In genomic region chr5:110780761-110781528, GRCm38 (mm10) we compare ENCODE assay signal across 8 mouse cellular contexts. TPM values are rescaled to one million over a fixed set of nuclear protein-coding genes. Genes with fewer than 3 reads are reported as not detected.
DNase-seq lines count a peak whose midpoint lies in the region; ATAC-seq lines count a peak whose summit lies in the region.

No protein-coding gene starts in this region.

- peaks cover 4% of the 10 kb centered on the region for H3K36me3 ChIP-seq in neural tube, embryonic 11.5 days (ENCODE audit: control insufficient read depth, insufficient read depth, low read length)
- H3K36me3 ChIP-seq in embryonic facial prominence, embryonic 12.5 days, result peaks cover 42% of the 10 kb centered on the region
- peaks cover 37% of the 10 kb centered on the region for H3K36me3 ChIP-seq in intestine, embryonic 14.5 days (ENCODE audit: control insufficient read depth, insufficient read depth, low read length)
- H3K36me3 ChIP-seq in midbrain, embryonic 12.5 days, result peaks cover 39% of the 10 kb centered on the region

- peak overlapping the region; percentile 81 for H3K9ac ChIP-seq in neural tube, embryonic 11.5 days (ENCODE audit: low read length)
- H3K9ac ChIP-seq in embryonic facial prominence, embryonic 12.5 days, result peak overlapping the region; percentile 83
- H3K9ac ChIP-seq in intestine, embryonic 14.5 days (ENCODE audit: low read length), result peak overlapping the region; percentile 81
- H3K9ac ChIP-seq in midbrain, embryonic 12.5 days (replicated peaks), result peak overlapping the region; percentile 84

- H3K9me3 ChIP-seq in neural tube, embryonic 11.5 days (ENCODE audit: control insufficient read depth, low read length), result no peaks in the 10 kb centered on the region
- no peaks in the 10 kb centered on the region for H3K9me3 ChIP-seq in embryonic facial prominence, embryonic 12.5 days
- no peaks in the 10 kb centered on the region for H3K9me3 ChIP-seq in intestine, embryonic 14.5 days (ENCODE audit: control insufficient read depth, low read length)
- H3K9me3 ChIP-seq in midbrain, embryonic 12.5 days, result no peaks in the 10 kb centered on the region

- no peak overlapping the region for H3K27ac ChIP-seq in neural tube, embryonic 11.5 days (ENCODE audit: low read depth, low read length)
- 0 out of 2 replicates have a peak overlapping the region, but pooled peaks have one; percentile 43 for H3K27ac ChIP-seq in embryonic facial prominence, embryonic 12.5 days
- H3K27ac ChIP-seq in intestine, embryonic 14.5 days (ENCODE audit: low read depth), result no peak overlapping the region
- H3K27ac ChIP-seq in midbrain, embryonic 12.5 days (replicated peaks), result 0 out of 2 replicates have a peak overlapping the region, but pooled peaks have one; percentile 11

- peaks cover 5% of the 10 kb centered on the region; the same call in 1 of the 2 replicates for H3K4me1 ChIP-seq in neural tube, embryonic 11.5 days (ENCODE audit: control insufficient read depth, insufficient read depth, low read length)
- peaks cover 9% of the 10 kb centered on the region; the same call in 1 of the 2 replicates for H3K4me1 ChIP-seq in embryonic facial prominence, embryonic 12.5 days
- H3K4me1 ChIP-seq in intestine, embryonic 14.5 days (replicated peaks; ENCODE audit: control insufficient read depth, insufficient read depth, low read length), result peaks cover 18% of the 10 kb centered on the region
- peaks cover 15% of the 10 kb centered on the region for H3K4me1 ChIP-seq in midbrain, embryonic 12.5 days

- H3K4me3 ChIP-seq in neural tube, embryonic 11.5 days (ENCODE audit: low read depth, low read length), result peak overlapping the region; percentile 87
- H3K4me3 ChIP-seq in embryonic facial prominence, embryonic 12.5 days, result peak overlapping the region; percentile 80
- peak overlapping the region; percentile 83 for H3K4me3 ChIP-seq in intestine, embryonic 14.5 days (ENCODE audit: low read depth, low read length)
- H3K4me3 ChIP-seq in midbrain, embryonic 12.5 days, result peak overlapping the region; percentile 86

- DNase-seq in neural tube, embryonic 11.5 days (ENCODE audit: low spot score), result no peak
- DNase-seq in neural tube, embryonic 10.5 days (ENCODE audit: extremely low spot score, low spot score), result no peak
- no peak for DNase-seq in intestine, embryonic 14.5 days (ENCODE audit: low spot score)
- no peak for DNase-seq in right cerebral cortex, postnatal 4 days
- no peak for DNase-seq in thymus, postnatal 0 days (ENCODE audit: low spot score)
- no peak for DNase-seq in left cerebral cortex, adult 8-10 months (ENCODE audit: low spot score in 2 of 2)

- ATAC-seq in neural tube, embryonic 11.5 days (ENCODE audit: insufficient read depth, low FRiP score, low TSS enrichment), result no peak; the same call in 1 of the 2 replicates
- ATAC-seq in embryonic facial prominence, embryonic 12.5 days (ENCODE audit: insufficient number of reproducible peaks, insufficient read depth, low FRiP score, low TSS enrichment), result no peak
- ATAC-seq in intestine, embryonic 14.5 days (replicated peaks; ENCODE audit: low FRiP score, low TSS enrichment, low read depth), result no peak; the same call in 1 of the 2 replicates
- peak; percentile 71 for ATAC-seq in midbrain, embryonic 12.5 days (ENCODE audit: low FRiP score, low read depth)

- peak overlapping the region; percentile 95 for H3K4me2 ChIP-seq in neural tube, embryonic 11.5 days (ENCODE audit: low read depth)
- peak overlapping the region; percentile 72 for H3K4me2 ChIP-seq in embryonic facial prominence, embryonic 12.5 days (replicated peaks)
- peak overlapping the region; percentile 81 for H3K4me2 ChIP-seq in intestine, embryonic 14.5 days (ENCODE audit: low read length)
- H3K4me2 ChIP-seq in midbrain, embryonic 12.5 days (replicated peaks), result peak overlapping the region; percentile 97

- no peaks in the 10 kb centered on the region for H3K27me3 ChIP-seq in neural tube, embryonic 11.5 days (ENCODE audit: control insufficient read depth, insufficient read depth, low read length)
- H3K27me3 ChIP-seq in embryonic facial prominence, embryonic 12.5 days, result no peaks in the 10 kb centered on the region
- no peaks in the 10 kb centered on the region for H3K27me3 ChIP-seq in intestine, embryonic 14.5 days (replicated peaks; ENCODE audit: control insufficient read depth, insufficient read depth, low read length)
- H3K27me3 ChIP-seq in midbrain, embryonic 12.5 days, result no peaks in the 10 kb centered on the region

- WGBS in neural tube, embryonic 11.5 days, result 59% methylated on average over 10 of the region's 10 CpGs
- WGBS in embryonic facial prominence, embryonic 12.5 days, result 60% methylated on average over 10 of the region's 10 CpGs
- 59% methylated on average over 10 of the region's 10 CpGs for WGBS in intestine, embryonic 14.5 days
- WGBS in midbrain, embryonic 12.5 days, result 67% methylated on average over 10 of the region's 10 CpGs

RNA-seq across cellular contexts. Expression of gene Pus1, which starts 0.5 kb away (rescaled TPM):
- polyA plus RNA-seq in neural tube, embryonic 11.5 days (2014; fragmentation: Nextera tagmentation; extraction: Ambion mirVana), result 16.7 and 18.4 TPM in 2 replicates
- polyA plus RNA-seq in embryonic facial prominence, embryonic 12.5 days (2016; fragmentation: Nextera tagmentation; extraction: Ambion mirVana), result 31.0 and 31.3 TPM in 2 replicates
- 36.4 and 40.4 TPM in 2 replicates for polyA plus RNA-seq in intestine, embryonic 14.5 days (2014; fragmentation: Nextera tagmentation; extraction: Ambion mirVana)
- polyA plus RNA-seq in midbrain, embryonic 12.5 days (2016; fragmentation: Nextera tagmentation; extraction: Ambion mirVana), result 26.8 and 27.9 TPM in 2 replicates
- polyA plus RNA-seq in thymus, postnatal 0 days (2015; fragmentation: Nextera tagmentation; extraction: Ambion mirVana), result 34.6 and 37.8 TPM in 2 replicates
- 10 to 100 TPM; 18.6 to 25.2 (median 19.7) TPM for total RNA-seq in left cerebral cortex, adult 8-10 months (2022)

RNA-seq across cellular contexts. Expression of gene Ep400, which starts 10.4 kb away (rescaled TPM):
- 50.4 and 50.9 TPM in 2 replicates for polyA plus RNA-seq in neural tube, embryonic 11.5 days (2014; fragmentation: Nextera tagmentation; extraction: Ambion mirVana)
- polyA plus RNA-seq in embryonic facial prominence, embryonic 12.5 days (2016; fragmentation: Nextera tagmentation; extraction: Ambion mirVana), result 50.5 and 51.9 TPM in 2 replicates
- 39.5 and 41.8 TPM in 2 replicates for polyA plus RNA-seq in intestine, embryonic 14.5 days (2014; fragmentation: Nextera tagmentation; extraction: Ambion mirVana)
- 61.7 and 67.4 TPM in 2 replicates for polyA plus RNA-seq in midbrain, embryonic 12.5 days (2016; fragmentation: Nextera tagmentation; extraction: Ambion mirVana)
- polyA plus RNA-seq in thymus, postnatal 0 days (2015; fragmentation: Nextera tagmentation; extraction: Ambion mirVana), result 31.3 and 31.4 TPM in 2 replicates
- total RNA-seq in left cerebral cortex, adult 8-10 months (2022), result 100 to 1,000 TPM; 103 to 121 (median 118) TPM

RNA-seq across cellular contexts. Expression of gene Ulk1, which starts 29.0 kb away (rescaled TPM):
- polyA plus RNA-seq in neural tube, embryonic 11.5 days (2014; fragmentation: Nextera tagmentation; extraction: Ambion mirVana), result 41.7 and 46.9 TPM in 2 replicates
- polyA plus RNA-seq in embryonic facial prominence, embryonic 12.5 days (2016; fragmentation: Nextera tagmentation; extraction: Ambion mirVana), result 26.5 and 28.1 TPM in 2 replicates
- polyA plus RNA-seq in intestine, embryonic 14.5 days (2014; fragmentation: Nextera tagmentation; extraction: Ambion mirVana), result 24.8 and 29.2 TPM in 2 replicates
- 36.5 and 37.5 TPM in 2 replicates for polyA plus RNA-seq in midbrain, embryonic 12.5 days (2016; fragmentation: Nextera tagmentation; extraction: Ambion mirVana)
- 9.7 and 12.3 TPM in 2 replicates for polyA plus RNA-seq in thymus, postnatal 0 days (2015; fragmentation: Nextera tagmentation; extraction: Ambion mirVana)
- total RNA-seq in left cerebral cortex, adult 8-10 months (2022), result 10 to 100 TPM; 59.2 to 67.2 (median 66.3) TPM

RNA-seq across cellular contexts. Expression of gene Hscb, which starts 58.6 kb away (rescaled TPM):
- 21.1 and 21.4 TPM in 2 replicates for polyA plus RNA-seq in neural tube, embryonic 11.5 days (2014; fragmentation: Nextera tagmentation; extraction: Ambion mirVana)
- polyA plus RNA-seq in embryonic facial prominence, embryonic 12.5 days (2016; fragmentation: Nextera tagmentation; extraction: Ambion mirVana), result 27.1 and 31.3 TPM in 2 replicates
- polyA plus RNA-seq in intestine, embryonic 14.5 days (2014; fragmentation: Nextera tagmentation; extraction: Ambion mirVana), result 28.7 and 29.3 TPM in 2 replicates
- 20.5 and 21.6 TPM in 2 replicates for polyA plus RNA-seq in midbrain, embryonic 12.5 days (2016; fragmentation: Nextera tagmentation; extraction: Ambion mirVana)
- polyA plus RNA-seq in thymus, postnatal 0 days (2015; fragmentation: Nextera tagmentation; extraction: Ambion mirVana), result 43.2 and 48.3 TPM in 2 replicates
- 10 to 100 TPM; 12.1 to 15.6 (median 13.6) TPM for total RNA-seq in left cerebral cortex, adult 8-10 months (2022)

RNA-seq across cellular contexts. Expression of gene Chek2, which starts 58.8 kb away (rescaled TPM):
- polyA plus RNA-seq in neural tube, embryonic 11.5 days (2014; fragmentation: Nextera tagmentation; extraction: Ambion mirVana), result 21.1 and 24.2 TPM in 2 replicates
- polyA plus RNA-seq in embryonic facial prominence, embryonic 12.5 days (2016; fragmentation: Nextera tagmentation; extraction: Ambion mirVana), result 26.7 and 30.2 TPM in 2 replicates
- polyA plus RNA-seq in intestine, embryonic 14.5 days (2014; fragmentation: Nextera tagmentation; extraction: Ambion mirVana), result 35.8 and 37.8 TPM in 2 replicates
- 24.2 and 28.7 TPM in 2 replicates for polyA plus RNA-seq in midbrain, embryonic 12.5 days (2016; fragmentation: Nextera tagmentation; extraction: Ambion mirVana)
- 16.1 and 19.6 TPM in 2 replicates for polyA plus RNA-seq in thymus, postnatal 0 days (2015; fragmentation: Nextera tagmentation; extraction: Ambion mirVana)
- 1 to 10 TPM; 1.3 to 1.9 (median 1.6) TPM for total RNA-seq in left cerebral cortex, adult 8-10 months (2022)

Comparison
In these comparisons a context has a peak if more than half of its experiments do, and no peak if none do; other contexts are left out.
1. H3K27ac ChIP-seq: peak in embryonic facial prominence, embryonic 12.5 days (single experiment) and midbrain, embryonic 12.5 days (single experiment); none in neural tube, embryonic 11.5 days (single experiment) and intestine, embryonic 14.5 days (single experiment).
2. Peak in every context shown above with its lines, with median percentiles within 50 percentile points of each other: H3K4me2 ChIP-seq, H3K4me3 ChIP-seq and H3K9ac ChIP-seq.